Mouse (Mus musculus): ENCODE measurements around the gene BC048507. TPM values are rescaled to one million over a fixed set of nuclear protein-coding genes. Genes with fewer than 3 reads are reported as not detected.
"Not testable (repeated sequence)": the region's sequence is repeated elsewhere in the genome, so short reads cannot be mapped to it uniquely, and the experiment has no call there.

BC048507 gene
- not detected in 2 replicates for polyA plus RNA-seq (2014; fragmentation: Nextera tagmentation; extraction: Ambion mirVana)

DNA sequence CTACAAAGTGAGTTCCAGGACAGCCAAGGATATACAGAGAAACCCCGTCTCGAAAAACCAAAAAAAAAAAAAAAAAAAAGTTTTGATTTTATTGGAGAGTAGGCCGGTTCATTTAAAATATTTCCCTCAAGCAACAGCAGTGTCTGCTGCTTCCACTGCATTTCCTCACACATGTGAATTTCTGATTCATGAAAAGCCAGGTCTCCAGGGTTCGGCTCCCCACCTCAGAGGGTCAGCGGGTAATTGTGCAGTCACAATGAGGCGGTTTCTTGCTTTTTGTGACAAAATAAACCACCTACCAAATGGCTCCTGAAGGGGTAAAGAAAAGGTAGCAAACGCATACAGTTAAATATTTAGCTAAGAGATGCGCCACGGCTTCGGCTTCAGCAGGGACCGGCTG lies at the start of gene BC048507:
Gene BC048507, plus strand, starts transcription at position 301 of the 400 bp plus-strand sequence.
- no peak within 1 kb of the TSS for H3K27ac ChIP-seq (replicated peaks; ENCODE audit: low read depth, low read length)
- no peak within 1 kb of the TSS for H3K4me2 ChIP-seq (ENCODE audit: low read length)
- no peaks in the 10 kb centered on the region for H3K36me3 ChIP-seq (ENCODE audit: control insufficient read depth, insufficient read depth, low read length)
- WGBS: 85% methylated on average over 11 of the region's 11 CpGs
- ATAC-seq (ENCODE audit: low FRiP score, low TSS enrichment) (no peak), DNase-seq (no peak)
- H3K4me3 ChIP-seq (replicated peaks; ENCODE audit: low read depth, low read length): no peak within 1 kb of the TSS
- no peaks in the 10 kb centered on the region for H3K27me3 ChIP-seq (ENCODE audit: control insufficient read depth, insufficient read depth, low read length)
- H3K4me1 ChIP-seq (ENCODE audit: control insufficient read depth, insufficient read depth, low read length): no peaks in the 10 kb centered on the region
- H3K9ac ChIP-seq (replicated peaks; ENCODE audit: low read length): no peak within 1 kb of the TSS
- no peaks in the 10 kb centered on the region for H3K9me3 ChIP-seq (ENCODE audit: control insufficient read depth, low read length)

DNA sequence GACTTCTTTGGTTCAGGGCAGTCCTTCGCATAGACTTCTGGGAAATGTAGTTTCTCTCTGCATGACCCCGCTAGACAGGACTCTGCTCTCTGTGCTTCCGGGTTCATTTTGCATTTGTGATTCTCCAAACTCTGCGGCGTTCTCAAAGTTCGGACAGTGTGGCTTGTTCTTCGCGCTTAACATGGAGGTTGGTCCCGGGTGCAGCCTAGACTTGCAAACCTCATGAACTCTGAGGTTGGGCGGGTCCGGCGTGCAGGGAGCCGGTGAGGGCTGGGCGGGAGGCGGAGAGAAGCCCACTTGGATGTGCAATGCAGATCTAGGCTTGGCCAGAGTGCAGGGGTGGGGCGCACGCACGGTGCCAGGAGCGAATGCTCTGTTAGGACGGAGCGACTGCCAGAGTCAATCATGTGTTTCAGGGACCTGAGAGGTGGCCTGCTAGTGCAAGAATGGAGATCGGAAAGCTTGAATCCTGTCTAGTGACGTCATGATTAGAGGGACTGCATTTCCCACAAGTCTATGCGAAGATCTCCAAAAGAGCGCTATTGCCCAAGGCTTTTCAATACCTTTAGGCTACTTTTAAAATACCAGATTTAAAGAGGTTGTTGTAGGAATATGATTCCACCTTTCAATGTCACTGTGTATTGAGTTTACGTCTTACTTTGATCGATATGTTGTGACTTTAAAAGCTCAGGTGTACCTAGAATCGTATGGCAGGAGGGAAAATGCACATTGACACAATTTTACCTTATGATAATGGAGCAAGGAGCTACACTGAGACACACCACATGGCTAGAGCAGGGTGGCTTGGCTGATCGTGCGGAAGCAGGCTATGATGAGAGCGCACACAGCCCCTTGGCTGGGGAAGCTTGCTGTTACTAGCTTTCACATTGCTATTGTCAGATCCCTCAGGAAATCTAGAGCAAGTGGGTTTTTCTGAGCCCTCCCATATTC lies 49.1 kb upstream of the BC048507 start, which contains the start of gene Zfp273:
Gene Zfp273, plus strand, starts transcription at position 31 of the 951 bp plus-strand sequence.
- Histone ChIP-seq H3K9ac (replicated peaks; ENCODE audit: low read length) (peak within 1 kb of the TSS; percentile 71), H3K36me3 (ENCODE audit: control insufficient read depth, insufficient read depth, low read length) (0 out of 2 replicates have a peak, but pooled peaks cover 7% of the 10 kb centered on the region), H3K4me1 (ENCODE audit: control insufficient read depth, insufficient read depth, low read length) (no peaks in the 10 kb centered on the region), H3K4me3 (replicated peaks; ENCODE audit: low read depth, low read length) (peak within 1 kb of the TSS; percentile 71), H3K9me3 (ENCODE audit: control insufficient read depth, low read length) (peaks cover 13% of the 10 kb centered on the region), H3K27me3 (ENCODE audit: control insufficient read depth, insufficient read depth, low read length) (no peaks in the 10 kb centered on the region), H3K27ac (replicated peaks; ENCODE audit: low read depth, low read length) (peak within 1 kb of the TSS; percentile 81), H3K4me2 (ENCODE audit: low read length) (peak within 1 kb of the TSS; percentile 51)
- 4% methylated on average over 31 of the region's 31 CpGs for WGBS
- DNase-seq: peak; percentile 92
- peak; percentile 97 for ATAC-seq (ENCODE audit: low FRiP score, low TSS enrichment)

DNA sequence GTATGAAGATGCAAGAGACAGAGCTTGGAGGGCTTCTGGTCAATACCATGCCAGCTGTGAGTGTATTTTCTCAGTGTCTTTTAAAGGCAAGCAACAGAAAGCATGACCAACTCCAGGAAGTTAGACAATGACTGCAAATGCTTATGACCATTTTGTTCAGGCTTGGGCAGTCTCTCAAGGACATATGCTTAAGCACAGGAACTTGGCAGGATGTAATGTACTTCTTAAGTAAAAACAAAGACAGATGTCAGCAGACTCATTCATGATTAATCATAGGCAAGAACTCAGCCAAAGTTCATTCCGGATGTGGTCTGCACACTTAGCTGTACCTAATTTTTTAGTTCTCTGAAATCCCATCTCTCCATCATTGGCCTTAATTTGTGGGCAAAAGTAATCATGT lies 44.5 kb upstream of the BC048507 start:
- H3K9ac ChIP-seq (replicated peaks; ENCODE audit: low read length): no peak overlapping the region
- H3K4me2 ChIP-seq (ENCODE audit: low read length): no peak overlapping the region
- 98% methylated on average over 1 of the region's 1 CpGs for WGBS
- ATAC-seq (ENCODE audit: low FRiP score, low TSS enrichment) (no peak), DNase-seq (no peak)
- no peak overlapping the region for H3K4me3 ChIP-seq (replicated peaks; ENCODE audit: low read depth, low read length)
- peaks cover 13% of the 10 kb centered on the region; the same call in 1 of the 2 replicates for H3K36me3 ChIP-seq (ENCODE audit: control insufficient read depth, insufficient read depth, low read length)
- peaks cover 26% of the 10 kb centered on the region for H3K9me3 ChIP-seq (ENCODE audit: control insufficient read depth, low read length)
- no peaks in the 10 kb centered on the region for H3K27me3 ChIP-seq (ENCODE audit: control insufficient read depth, insufficient read depth, low read length)
- no peak overlapping the region for H3K27ac ChIP-seq (replicated peaks; ENCODE audit: low read depth, low read length)
- no peaks in the 10 kb centered on the region for H3K4me1 ChIP-seq (ENCODE audit: control insufficient read depth, insufficient read depth, low read length)

DNA sequence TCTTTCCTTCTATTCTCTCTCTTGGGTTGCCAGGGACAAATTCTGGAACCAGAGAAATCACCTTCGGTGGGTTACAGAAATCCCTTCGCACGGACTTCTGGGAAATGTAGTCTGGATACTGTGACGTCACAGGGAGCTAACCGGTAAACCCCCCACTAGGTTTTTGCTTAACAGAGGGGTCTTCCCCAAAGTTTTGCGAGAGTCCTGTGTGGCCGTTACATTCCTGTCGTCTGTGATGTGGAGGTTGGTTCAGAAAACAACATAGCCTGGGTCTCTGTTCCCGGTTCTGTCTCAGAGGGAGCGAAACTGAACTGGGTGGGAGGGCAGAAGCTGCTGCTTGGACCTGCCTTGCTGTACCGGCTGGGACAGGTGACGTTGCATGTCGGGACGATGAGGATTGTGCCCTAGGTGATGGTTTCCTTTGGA lies 32.2 kb upstream of the BC048507 start, which contains the start of gene Gm10037:
Gene Gm10037, plus strand, starts transcription at position 196 of the 426 bp plus-strand sequence.
- no peak within 1 kb of the TSS for H3K27ac ChIP-seq (replicated peaks; ENCODE audit: low read depth, low read length)
- peaks cover 8% of the 10 kb centered on the region for H3K9me3 ChIP-seq (ENCODE audit: control insufficient read depth, low read length)
- DNase-seq (peak; percentile 92), ATAC-seq (ENCODE audit: low FRiP score, low TSS enrichment) (peak; percentile 81)
- H3K4me1 ChIP-seq (ENCODE audit: control insufficient read depth, insufficient read depth, low read length): no peaks in the 10 kb centered on the region
- 2% methylated on average over 14 of the region's 14 CpGs for WGBS
- peak within 1 kb of the TSS; percentile 73 for H3K9ac ChIP-seq (replicated peaks; ENCODE audit: low read length)
- H3K4me2 ChIP-seq (ENCODE audit: low read length): peak within 1 kb of the TSS; percentile 69
- H3K4me3 ChIP-seq (replicated peaks; ENCODE audit: low read depth, low read length): peak within 1 kb of the TSS; percentile 58
- peaks cover 11% of the 10 kb centered on the region for H3K36me3 ChIP-seq (ENCODE audit: control insufficient read depth, insufficient read depth, low read length)
- no peaks in the 10 kb centered on the region for H3K27me3 ChIP-seq (ENCODE audit: control insufficient read depth, insufficient read depth, low read length)

DNA sequence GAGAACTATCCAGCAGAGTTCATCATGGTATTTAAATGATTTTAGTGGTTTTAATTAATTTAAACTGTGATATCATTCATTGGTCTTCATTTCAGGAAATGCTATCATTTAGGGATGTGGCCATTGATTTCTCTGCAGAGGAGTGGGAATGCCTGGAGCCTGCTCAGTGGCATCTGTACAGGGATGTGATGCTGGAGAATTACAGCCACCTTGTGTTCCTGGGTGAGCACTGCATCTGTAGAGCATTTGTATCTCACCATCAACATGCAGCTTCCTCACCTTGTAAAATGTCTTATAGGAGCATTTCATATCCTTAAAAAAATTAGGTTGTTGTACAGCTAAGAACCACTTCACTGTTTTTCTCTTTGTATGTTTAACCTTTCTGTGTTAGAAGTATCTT lies 30.0 kb upstream of the BC048507 start:
- not testable (repeated sequence) for H3K4me3 ChIP-seq (replicated peaks; ENCODE audit: low read depth, low read length); H3K27me3 ChIP-seq (ENCODE audit: control insufficient read depth, insufficient read depth, low read length); H3K27ac ChIP-seq (replicated peaks; ENCODE audit: low read depth, low read length); H3K36me3 ChIP-seq (ENCODE audit: control insufficient read depth, insufficient read depth, low read length); H3K4me1 ChIP-seq (ENCODE audit: control insufficient read depth, insufficient read depth, low read length); ATAC-seq (ENCODE audit: low FRiP score, low TSS enrichment); DNase-seq; H3K9ac ChIP-seq (replicated peaks; ENCODE audit: low read length); H3K4me2 ChIP-seq (ENCODE audit: low read length); H3K9me3 ChIP-seq (ENCODE audit: control insufficient read depth, low read length)

DNA sequence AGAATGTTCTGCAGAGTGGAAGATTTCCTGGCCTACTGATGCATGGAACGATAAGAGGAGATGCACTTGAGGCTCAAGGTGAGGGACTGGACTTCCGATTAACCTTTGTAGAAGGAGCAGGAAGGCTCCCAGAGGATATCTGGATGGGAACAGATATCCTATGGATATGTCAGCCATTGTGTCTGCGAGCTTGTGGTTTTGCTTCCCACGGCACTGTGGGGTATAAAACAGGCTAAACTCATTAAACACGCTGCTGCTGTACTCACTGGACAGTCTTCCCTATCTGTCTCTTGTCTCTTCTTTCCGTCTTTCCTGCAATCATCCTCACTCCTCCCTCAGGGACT lies 19.4 kb upstream of the BC048507 start:
- Histone ChIP-seq H3K9ac (replicated peaks; ENCODE audit: low read length) (peak overlapping the region; percentile 59), H3K4me1 (ENCODE audit: control insufficient read depth, insufficient read depth, low read length) (peaks cover 3% of the 10 kb centered on the region; the same call in 1 of the 2 replicates), H3K27me3 (ENCODE audit: control insufficient read depth, insufficient read depth, low read length) (no peaks in the 10 kb centered on the region), H3K27ac (replicated peaks; ENCODE audit: low read depth, low read length) (peak overlapping the region; percentile 57), H3K4me2 (ENCODE audit: low read length) (peak overlapping the region; percentile 57), H3K9me3 (ENCODE audit: control insufficient read depth, low read length) (no peaks in the 10 kb centered on the region), H3K4me3 (replicated peaks; ENCODE audit: low read depth, low read length) (peak overlapping the region; percentile 31), H3K36me3 (ENCODE audit: control insufficient read depth, insufficient read depth, low read length) (no peaks in the 10 kb centered on the region)
- WGBS: 46% methylated on average over 6 of the region's 6 CpGs
- no peak for DNase-seq
- ATAC-seq (ENCODE audit: low FRiP score, low TSS enrichment): no peak; the same call in 1 of the 2 replicates

DNA sequence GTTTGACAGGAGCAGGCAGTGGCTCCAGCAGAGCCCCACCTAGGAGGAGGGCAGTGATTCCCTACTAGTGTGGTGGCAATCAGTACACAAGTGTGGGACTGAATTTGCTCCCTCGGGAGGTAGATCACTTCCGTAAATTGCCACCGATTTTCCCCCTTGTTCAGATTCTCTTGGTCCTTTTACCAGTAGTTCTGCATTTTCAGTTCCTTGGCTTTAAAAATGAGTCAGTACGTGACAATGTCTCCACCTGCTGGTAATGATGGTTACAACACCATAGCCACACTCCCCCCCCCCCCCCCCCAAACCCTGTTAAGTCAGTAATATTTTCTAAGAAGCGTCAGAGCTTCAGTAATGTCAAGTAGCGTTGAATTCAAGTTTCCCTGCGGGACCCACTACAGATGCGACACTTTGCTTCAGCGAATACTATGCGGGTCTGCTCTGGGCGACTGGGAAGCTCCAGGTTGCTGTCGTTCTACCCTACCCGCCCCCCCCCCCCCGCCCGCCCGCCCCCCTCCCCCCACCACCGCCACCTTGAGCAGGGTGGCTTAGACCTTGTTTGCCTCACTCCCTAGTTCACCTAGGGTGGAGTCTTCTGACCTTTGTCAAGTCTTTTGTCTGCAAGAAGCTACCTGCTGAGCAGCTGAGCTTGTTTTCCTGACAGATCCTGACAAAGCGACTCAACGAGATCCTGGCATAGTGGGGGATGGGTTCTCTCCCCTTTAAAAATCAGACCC lies 18.8 kb upstream of the BC048507 start:
- H3K27ac ChIP-seq (replicated peaks; ENCODE audit: low read depth, low read length): peak overlapping the region; percentile 57
- no peaks in the 10 kb centered on the region for H3K9me3 ChIP-seq (ENCODE audit: control insufficient read depth, low read length)
- 0% methylated on average over 13 of the region's 19 CpGs for WGBS
- peak overlapping the region; percentile 59 for H3K9ac ChIP-seq (replicated peaks; ENCODE audit: low read length)
- peak; percentile 82 for ATAC-seq (ENCODE audit: low FRiP score, low TSS enrichment)
- H3K4me2 ChIP-seq (ENCODE audit: low read length): peak overlapping the region; percentile 57
- peaks cover 3% of the 10 kb centered on the region; the same call in 1 of the 2 replicates for H3K4me1 ChIP-seq (ENCODE audit: control insufficient read depth, insufficient read depth, low read length)
- H3K4me3 ChIP-seq (replicated peaks; ENCODE audit: low read depth, low read length): peak overlapping the region; percentile 31
- no peaks in the 10 kb centered on the region for H3K27me3 ChIP-seq (ENCODE audit: control insufficient read depth, insufficient read depth, low read length)
- H3K36me3 ChIP-seq (ENCODE audit: control insufficient read depth, insufficient read depth, low read length): no peaks in the 10 kb centered on the region
- peak; percentile 87 for DNase-seq

DNA sequence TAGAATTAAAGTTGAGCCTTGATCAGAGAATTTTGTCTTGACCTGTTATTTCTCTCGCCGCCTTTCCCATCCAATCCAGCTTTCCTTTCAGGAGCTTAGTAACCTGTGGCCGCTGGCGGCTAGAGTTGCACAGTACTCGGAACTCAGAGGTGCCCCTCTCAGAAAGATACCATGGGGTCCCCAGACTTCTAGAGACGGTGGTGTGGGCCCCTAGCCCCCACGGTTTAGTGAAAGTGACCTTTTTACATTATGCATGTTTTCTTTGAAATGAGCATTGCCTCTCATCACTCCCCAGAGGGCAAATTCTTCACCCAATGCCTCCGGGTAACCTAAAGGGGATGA lies 18.3 kb upstream of the BC048507 start:
- H3K27me3 ChIP-seq (ENCODE audit: control insufficient read depth, insufficient read depth, low read length): no peaks in the 10 kb centered on the region
- no peaks in the 10 kb centered on the region for H3K9me3 ChIP-seq (ENCODE audit: control insufficient read depth, low read length)
- peak overlapping the region; percentile 31 for H3K4me3 ChIP-seq (replicated peaks; ENCODE audit: low read depth, low read length)
- WGBS: 17% methylated on average over 8 of the region's 8 CpGs
- H3K36me3 ChIP-seq (ENCODE audit: control insufficient read depth, insufficient read depth, low read length): no peaks in the 10 kb centered on the region
- peak overlapping the region; percentile 51 for H3K9ac ChIP-seq (replicated peaks; ENCODE audit: low read length)
- DNase-seq (no peak), ATAC-seq (ENCODE audit: low FRiP score, low TSS enrichment) (0 out of 2 replicates have a peak, but pooled peaks have one; percentile 46)
- H3K4me2 ChIP-seq (ENCODE audit: low read length): peak overlapping the region; percentile 57
- H3K4me1 ChIP-seq (ENCODE audit: control insufficient read depth, insufficient read depth, low read length): peaks cover 3% of the 10 kb centered on the region; the same call in 1 of the 2 replicates
- no peak overlapping the region for H3K27ac ChIP-seq (replicated peaks; ENCODE audit: low read depth, low read length)
